Mouse (Mus musculus): ENCODE data around the gene Mip.
"Not testable (repeated sequence)": the region's sequence is repeated elsewhere in the genome, so short reads cannot be mapped to it uniquely, and the experiment has no call there.

Gene Mip

GRCm38 (mm10) chr10:128247020-128247732 lies 21.5 kb downstream of the Mip start:
- no peak for DNase-seq (ENCODE audit: low spot score)

GRCm38 (mm10) chr10:128250565-128250964 lies 24.9 kb downstream of the Mip start:
- DNase-seq (ENCODE audit: low spot score) = no peak

GRCm38 (mm10) chr10:128253677-128254255 lies 28.1 kb downstream of the Mip start, which contains the start of gene Apon:
Gene Apon (plus strand): TSS chr10:128254096.
- DNase-seq (ENCODE audit: low spot score) = no peak

- no peak for DNase-seq (ENCODE audit: low spot score)
Observed at GRCm38 (mm10) chr10:128255925-128256324, 30.3 kb downstream of the Mip start.

- DNase-seq (ENCODE audit: low spot score) = no peak
Observed at GRCm38 (mm10) chr10:128256328-128256727, 30.7 kb downstream of the Mip start.

- no peak for DNase-seq (ENCODE audit: low spot score)
Observed at GRCm38 (mm10) chr10:128258953-128259352, 33.3 kb downstream of the Mip start.

- DNase-seq (ENCODE audit: low spot score) = no peak
Observed at GRCm38 (mm10) chr10:128259946-128260345, 34.3 kb downstream of the Mip start.

GRCm38 (mm10) chr10:128260376-128260775 lies 34.7 kb downstream of the Mip start:
- not testable (repeated sequence) for DNase-seq (ENCODE audit: low spot score)

- peak; percentile 77 for DNase-seq (ENCODE audit: low spot score)
Observed at GRCm38 (mm10) chr10:128262300-128262699, 36.7 kb downstream of the Mip start.

GRCm38 (mm10) chr10:128263393-128264310 lies 38.0 kb downstream of the Mip start:
- no peak for DNase-seq (ENCODE audit: low spot score)

- no peak for DNase-seq (ENCODE audit: low spot score)
Observed at GRCm38 (mm10) chr10:128268371-128268770, 42.7 kb downstream of the Mip start, which contains the start of gene Apof. Gene Apof (plus strand): TSS chr10:128268671.

GRCm38 (mm10) chr10:128269206-128269910 lies 43.7 kb downstream of the Mip start:
- no peak for DNase-seq (ENCODE audit: low spot score)

GRCm38 (mm10) chr10:128270287-128270841 lies 44.7 kb downstream of the Mip start, which contains the start of gene Stat2:
Gene Stat2 (plus strand): TSS chr10:128270559.
- DNase-seq (ENCODE audit: low spot score) = peak; percentile 95

GRCm38 (mm10) chr10:128270866-128271265 lies 45.2 kb downstream of the Mip start:
- DNase-seq (ENCODE audit: low spot score) = no peak

GRCm38 (mm10) chr10:128271883-128272282 lies 46.2 kb downstream of the Mip start:
- DNase-seq (ENCODE audit: low spot score) = no peak

- not testable (repeated sequence) for DNase-seq (ENCODE audit: low spot score)
Observed at GRCm38 (mm10) chr10:128272819-128273439, 47.3 kb downstream of the Mip start.

GRCm38 (mm10) chr10:128275374-128275773 lies 49.7 kb downstream of the Mip start:
- not testable (repeated sequence) for DNase-seq (ENCODE audit: low spot score)

- no peak for DNase-seq (ENCODE audit: low spot score)
Observed at GRCm38 (mm10) chr10:128278158-128278557, 52.5 kb downstream of the Mip start.

- no peak for DNase-seq (ENCODE audit: low spot score)
Observed at GRCm38 (mm10) chr10:128280943-128281342, 55.3 kb downstream of the Mip start.
